Mouse (Mus musculus): ENCODE data around the gene Mecom. TPM values are rescaled to one million over a fixed set of nuclear protein-coding genes. Genes with fewer than 3 reads are reported as not detected.
A peak's percentile ranks its signal among the peaks of the same experiment; 100 is the strongest.

The Mecom gene
- total and polyA plus RNA-seq, 2 experiments from 2014 or later = 2.6 to 5.1 TPM

DNA sequence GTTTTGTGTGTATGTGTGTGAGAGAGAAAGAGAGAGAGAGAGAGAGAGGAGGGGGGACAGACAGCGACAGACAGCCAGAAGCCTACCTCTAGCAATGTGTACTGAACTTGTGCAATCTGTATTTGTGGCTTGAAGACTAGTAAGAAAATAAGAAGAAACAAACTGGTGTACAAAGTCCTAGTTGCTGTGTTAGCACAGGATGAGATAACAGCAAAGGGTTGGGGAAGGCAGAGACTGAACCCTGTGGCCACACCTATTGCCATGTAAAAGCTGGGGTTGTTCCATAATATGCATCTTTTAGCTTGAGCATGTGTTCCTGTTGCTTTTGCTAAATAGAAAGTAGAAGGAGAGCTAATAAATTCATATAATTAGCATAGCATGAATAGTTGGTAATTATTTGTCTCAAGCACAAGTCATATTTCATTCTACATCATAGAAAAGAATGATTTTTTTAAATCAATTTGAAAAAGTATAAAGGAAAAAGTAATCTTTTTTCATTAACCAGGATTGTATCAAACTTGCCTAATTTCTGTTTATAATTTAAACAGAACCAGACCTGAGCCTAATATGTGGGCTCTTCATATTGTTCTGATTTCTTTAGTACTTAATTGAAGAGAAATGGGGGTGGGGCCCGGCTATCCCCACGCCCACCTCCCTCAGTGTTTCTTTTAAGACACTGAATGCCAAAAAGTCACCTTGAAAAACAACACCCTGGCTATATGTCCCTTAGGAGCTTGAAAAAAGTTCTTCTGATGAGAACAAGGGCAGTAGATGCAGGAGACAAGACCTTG, 379.2 kb downstream of the Mecom start:
- H3K4me2 ChIP-seq (ENCODE audit: low read depth, low read length, poor library complexity, severe bottlenecking) = no peak overlapping the region
- ATAC-seq (ENCODE audit: low FRiP score) (no peak), DNase-seq (ENCODE audit: low spot score) (no peak)
- TF ChIP-seq CTCF (IDR thresholded peaks at IDR 0.05) = no peak
- no peaks in the 10 kb centered on the region for H3K9me3 ChIP-seq (ENCODE audit: low read length)
- no peaks in the 10 kb centered on the region for H3K36me3 ChIP-seq (ENCODE audit: insufficient read depth, low read length)
- H3K9ac ChIP-seq (replicated peaks; ENCODE audit: low read length, poor library complexity, severe bottlenecking) = no peak overlapping the region
- no peak overlapping the region for H3K27ac ChIP-seq (ENCODE audit: low read depth, low read length)
- 94% methylated on average over 3 of the region's 3 CpGs for WGBS
- no peak overlapping the region for H3K4me3 ChIP-seq (ENCODE audit: low read depth, low read length)
- H3K4me1 ChIP-seq (ENCODE audit: insufficient read depth, low read length) = no peaks in the 10 kb centered on the region
- no peaks in the 10 kb centered on the region for H3K27me3 ChIP-seq (ENCODE audit: insufficient read depth, low read length)

DNA sequence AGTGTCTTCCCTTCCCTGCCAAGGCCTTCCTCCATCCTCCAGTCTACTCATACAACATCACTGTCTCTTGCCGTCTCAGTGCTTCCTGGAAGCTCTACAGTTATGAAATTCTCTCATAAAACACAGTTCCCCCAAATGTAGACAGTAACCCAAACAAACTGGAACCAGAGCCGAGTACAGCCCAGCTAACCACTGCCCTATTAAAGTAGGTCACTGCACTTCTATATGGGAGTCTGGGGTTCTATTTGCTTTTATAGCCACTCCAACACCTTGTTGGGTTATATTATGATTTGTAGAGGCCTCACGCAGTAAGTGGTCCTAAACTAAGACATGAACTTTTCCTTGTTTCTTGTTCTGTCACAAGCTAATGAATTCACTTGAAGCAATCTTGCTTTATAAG, 380.8 kb downstream of the Mecom start:
- DNase-seq (ENCODE audit: low spot score) (no peak), ATAC-seq (ENCODE audit: low FRiP score) (no peak)
- no peaks in the 10 kb centered on the region for H3K9me3 ChIP-seq (ENCODE audit: low read length)
- no peak overlapping the region for H3K4me3 ChIP-seq (ENCODE audit: low read depth, low read length)
- H3K4me1 ChIP-seq (ENCODE audit: insufficient read depth, low read length) = no peaks in the 10 kb centered on the region
- no peak overlapping the region for H3K9ac ChIP-seq (replicated peaks; ENCODE audit: low read length, poor library complexity, severe bottlenecking)
- H3K36me3 ChIP-seq (ENCODE audit: insufficient read depth, low read length) = no peaks in the 10 kb centered on the region
- H3K27me3 ChIP-seq (ENCODE audit: insufficient read depth, low read length) = no peaks in the 10 kb centered on the region
- WGBS = 93% methylated on average over 3 of the region's 3 CpGs
- no peak for TF ChIP-seq CTCF (IDR thresholded peaks at IDR 0.05)
- H3K4me2 ChIP-seq (ENCODE audit: low read depth, low read length, poor library complexity, severe bottlenecking) = no peak overlapping the region
- no peak overlapping the region for H3K27ac ChIP-seq (ENCODE audit: low read depth, low read length)

DNA sequence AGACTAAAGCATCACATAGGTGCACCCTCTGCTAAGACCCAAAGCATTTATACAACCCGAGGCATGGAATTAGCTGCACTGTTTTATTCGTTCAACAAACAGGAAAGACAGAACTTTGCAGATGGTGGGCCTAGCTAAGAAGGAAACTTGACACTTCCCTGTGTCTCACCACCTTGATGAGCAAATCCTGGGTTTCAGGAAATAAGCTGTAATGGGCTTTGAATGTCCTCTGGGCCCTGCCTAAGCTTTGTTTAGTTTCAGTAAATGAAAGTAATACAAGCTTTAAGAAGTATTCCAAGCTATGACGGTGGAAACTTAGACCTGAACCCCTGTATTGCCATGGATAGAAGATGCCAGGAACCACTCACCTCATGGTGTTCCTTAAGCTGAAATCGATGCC, 383.0 kb downstream of the Mecom start:
- TF ChIP-seq CTCF (IDR thresholded peaks at IDR 0.05) = no peak

DNA sequence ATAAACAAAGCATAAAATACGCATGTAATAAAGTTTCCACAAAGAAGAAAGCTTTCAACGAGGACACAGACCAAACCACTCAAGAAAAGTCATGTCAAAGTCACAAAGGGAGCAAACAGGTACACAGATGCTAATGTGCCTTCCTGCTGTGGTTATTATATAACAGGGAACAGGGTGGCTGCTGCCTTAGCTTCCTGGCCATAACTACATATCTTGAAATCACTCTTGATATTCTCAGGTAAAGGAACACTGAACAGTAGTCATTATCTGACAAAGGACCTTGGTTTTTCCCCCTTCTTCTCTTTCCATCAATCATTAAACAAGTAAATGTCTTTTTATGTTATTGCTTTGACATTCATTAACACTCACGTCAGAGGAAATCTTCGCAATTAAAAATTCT, 384.4 kb downstream of the Mecom start:
- 84% methylated on average over 4 of the region's 4 CpGs for WGBS
- Histone ChIP-seq H3K27me3 (ENCODE audit: insufficient read depth, low read length) (no peaks in the 10 kb centered on the region), H3K4me3 (ENCODE audit: low read depth, low read length) (no peak overlapping the region), H3K36me3 (ENCODE audit: insufficient read depth, low read length) (no peaks in the 10 kb centered on the region), H3K9ac (replicated peaks; ENCODE audit: low read length, poor library complexity, severe bottlenecking) (no peak overlapping the region), H3K4me2 (ENCODE audit: low read depth, low read length, poor library complexity, severe bottlenecking) (no peak overlapping the region), H3K9me3 (ENCODE audit: low read length) (no peaks in the 10 kb centered on the region), H3K27ac (ENCODE audit: low read depth, low read length) (no peak overlapping the region), H3K4me1 (ENCODE audit: insufficient read depth, low read length) (no peaks in the 10 kb centered on the region)
- ATAC-seq (ENCODE audit: low FRiP score) (no peak), DNase-seq (ENCODE audit: low spot score) (no peak)
- no peak for TF ChIP-seq CTCF (IDR thresholded peaks at IDR 0.05)

More for the DNA sequence above, 383.0 kb downstream of the Mecom start:
- DNase-seq (ENCODE audit: low spot score) (no peak), ATAC-seq (ENCODE audit: low FRiP score) (no peak)
- Histone ChIP-seq H3K36me3 (ENCODE audit: insufficient read depth, low read length) (no peaks in the 10 kb centered on the region), H3K9ac (replicated peaks; ENCODE audit: low read length, poor library complexity, severe bottlenecking) (no peak overlapping the region), H3K4me3 (ENCODE audit: low read depth, low read length) (no peak overlapping the region), H3K4me1 (ENCODE audit: insufficient read depth, low read length) (no peaks in the 10 kb centered on the region), H3K27ac (ENCODE audit: low read depth, low read length) (no peak overlapping the region), H3K4me2 (ENCODE audit: low read depth, low read length, poor library complexity, severe bottlenecking) (no peak overlapping the region), H3K27me3 (ENCODE audit: insufficient read depth, low read length) (no peaks in the 10 kb centered on the region), H3K9me3 (ENCODE audit: low read length) (no peaks in the 10 kb centered on the region)
- WGBS = 80% methylated on average over 4 of the region's 4 CpGs

DNA sequence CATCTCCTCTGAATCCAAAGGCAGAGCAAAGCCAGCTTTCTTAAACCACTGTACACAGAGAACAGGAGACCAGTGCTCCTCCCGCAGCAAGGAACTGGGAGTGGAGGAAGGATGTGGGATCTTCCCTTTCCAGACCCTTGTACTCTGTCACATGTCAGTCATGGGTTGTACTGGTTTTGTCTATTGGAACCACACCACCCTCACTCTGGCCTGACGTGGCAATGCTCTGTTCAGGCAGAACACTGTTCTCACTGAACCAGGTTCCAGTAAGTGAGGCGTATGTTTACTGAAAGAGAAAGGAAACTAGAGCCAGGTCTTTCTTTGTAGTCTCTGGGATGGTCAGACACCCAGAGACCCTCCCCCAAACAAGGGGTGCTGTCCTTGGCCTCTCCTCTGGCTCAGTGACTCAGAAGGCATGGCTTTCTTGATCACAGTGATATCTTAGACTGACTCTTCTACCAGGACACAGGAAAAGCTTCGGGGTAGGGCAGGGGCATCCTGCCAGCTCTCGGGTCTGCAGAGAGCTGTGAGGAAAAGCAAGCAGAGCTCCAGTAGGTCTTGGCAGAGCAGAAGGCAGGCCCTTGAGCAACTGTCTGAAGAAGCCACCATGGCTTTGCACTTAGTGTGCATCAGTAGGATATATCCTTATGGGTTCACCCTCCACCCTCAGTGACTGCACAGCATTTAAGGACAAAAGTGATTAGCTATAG, 386.7 kb downstream of the Mecom start:
- H3K36me3 ChIP-seq (ENCODE audit: insufficient read depth, low read length) = no peaks in the 10 kb centered on the region
- no peaks in the 10 kb centered on the region for H3K27me3 ChIP-seq (ENCODE audit: insufficient read depth, low read length)
- H3K4me3 ChIP-seq (ENCODE audit: low read depth, low read length) = no peak overlapping the region
- no peak overlapping the region for H3K9ac ChIP-seq (replicated peaks; ENCODE audit: low read length, poor library complexity, severe bottlenecking)
- no peak for ATAC-seq (ENCODE audit: low FRiP score)
- no peak overlapping the region for H3K27ac ChIP-seq (ENCODE audit: low read depth, low read length)
- H3K4me1 ChIP-seq (ENCODE audit: insufficient read depth, low read length) = no peaks in the 10 kb centered on the region
- WGBS = 81% methylated on average over 5 of the region's 5 CpGs
- DNase-seq (ENCODE audit: low spot score) = no peak
- no peak for TF ChIP-seq CTCF (IDR thresholded peaks at IDR 0.05)
- H3K9me3 ChIP-seq (ENCODE audit: low read length) = no peaks in the 10 kb centered on the region
- H3K4me2 ChIP-seq (ENCODE audit: low read depth, low read length, poor library complexity, severe bottlenecking) = no peak overlapping the region

DNA sequence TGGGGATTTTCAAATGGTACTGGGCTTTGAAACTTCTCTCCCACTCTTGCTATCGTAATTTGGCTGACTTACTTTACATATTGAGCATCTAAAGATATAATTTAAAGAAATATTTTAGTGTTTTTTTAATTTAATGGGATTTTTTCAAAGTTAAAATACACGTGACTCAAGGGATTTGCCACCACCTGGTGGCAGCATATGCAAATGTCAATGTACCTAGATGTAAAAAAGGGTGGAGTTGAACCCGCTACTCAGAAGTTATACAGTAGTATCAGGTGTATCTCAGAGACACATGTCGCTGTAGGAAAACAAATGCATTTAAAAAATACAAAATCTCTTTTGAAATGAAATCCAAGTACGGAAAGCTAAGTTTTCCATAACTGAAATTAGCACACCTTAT, 387.5 kb downstream of the Mecom start:
- no peak overlapping the region for H3K27ac ChIP-seq (ENCODE audit: low read depth, low read length)
- WGBS = 84% methylated on average over 5 of the region's 5 CpGs
- DNase-seq (ENCODE audit: low spot score) = no peak

More for the DNA sequence above, 387.5 kb downstream of the Mecom start:
- Histone ChIP-seq H3K9ac (replicated peaks; ENCODE audit: low read length, poor library complexity, severe bottlenecking) (no peak overlapping the region), H3K4me2 (ENCODE audit: low read depth, low read length, poor library complexity, severe bottlenecking) (no peak overlapping the region), H3K9me3 (ENCODE audit: low read length) (no peaks in the 10 kb centered on the region), H3K4me1 (ENCODE audit: insufficient read depth, low read length) (no peaks in the 10 kb centered on the region), H3K36me3 (ENCODE audit: insufficient read depth, low read length) (no peaks in the 10 kb centered on the region), H3K27me3 (ENCODE audit: insufficient read depth, low read length) (no peaks in the 10 kb centered on the region), H3K4me3 (ENCODE audit: low read depth, low read length) (no peak overlapping the region)
- no peak for ATAC-seq (ENCODE audit: low FRiP score)
- peak; percentile 43 for TF ChIP-seq CTCF (IDR thresholded peaks at IDR 0.05)

Measured in midbrain, postnatal 0 days (tissue).